Mouse (Mus musculus) CH12.LX (cell line): ENCODE data around the gene Mpv17l2.

Experiments
- CHD1 ChIP-seq: IDR thresholded peaks from 2 replicates; pipeline ENCODE4 v1.6.1; 2012; ENCODE audit warnings: low read depth, low read length, improper control_type of control experiment, inconsistent platforms
- CTCF ChIP-seq, 2 experiments: IDR thresholded peaks in 1 of 2; conservative IDR thresholded peaks in 1 of 2; 2 replicates each; pipeline ENCODE4 v1.5.1; 2011 to 2012; ENCODE audit warnings: low read depth in 2 of 2, low read length in 2 of 2, improper control_type of control experiment in 1 of 2, inconsistent platforms in 1 of 2, mild to moderate bottlenecking in 1 of 2, moderate library complexity in 1 of 2
- ELF1 ChIP-seq: IDR thresholded peaks from 2 replicates; pipeline ENCODE4 v1.6.1; 2014; ENCODE audit warnings: low read depth, mild to moderate bottlenecking, inconsistent platforms, low read length, improper control_type of control experiment
- EP300 ChIP-seq: IDR thresholded peaks from 2 replicates; pipeline ENCODE4 v1.6.1; 2011; ENCODE audit warnings: low read length, improper control_type of control experiment
- HCFC1 ChIP-seq: IDR thresholded peaks from 2 replicates; pipeline ENCODE4 v1.6.1; 2012; ENCODE audit warnings: low read depth, mild to moderate bottlenecking, inconsistent platforms, low read length, improper control_type of control experiment
- MAX ChIP-seq: IDR thresholded peaks from 2 replicates; pipeline ENCODE4 v1.6.1; 2011; ENCODE audit warnings: low read length, improper control_type of control experiment
- MYC ChIP-seq: IDR thresholded peaks from 2 replicates; pipeline ENCODE4 v1.6.1; 2011; ENCODE audit warnings: low read depth, mild to moderate bottlenecking, improper control_type of control experiment, low read length
- PAX5 ChIP-seq: IDR thresholded peaks from 2 replicates; pipeline ENCODE4 v1.6.1; 2012; ENCODE audit warnings: low read length, inconsistent platforms, mixed read lengths
- POLR2A ChIP-seq: IDR thresholded peaks from 2 replicates; pipeline ENCODE4 v1.6.1; 2011; ENCODE audit warnings: low read depth, mild to moderate bottlenecking, improper control_type of control experiment, low read length
- SMC3 ChIP-seq: IDR thresholded peaks from 2 replicates; pipeline ENCODE4 v1.6.1; 2011; ENCODE audit warnings: low read depth, low read length, improper control_type of control experiment
- USF1 ChIP-seq: IDR thresholded peaks from 2 replicates; pipeline ENCODE4 v1.6.1; 2014; ENCODE audit warnings: low read depth, mild to moderate bottlenecking, inconsistent platforms, low read length, improper control_type of control experiment
- ZC3H11A ChIP-seq: IDR thresholded peaks from 2 replicates; pipeline ENCODE4 v1.6.1; 2012; ENCODE audit warnings: low read depth, mild to moderate bottlenecking, inconsistent platforms, low read length, improper control_type of control experiment
- ZKSCAN1 ChIP-seq: IDR thresholded peaks from 2 replicates; pipeline ENCODE4 v1.6.1; 2012; ENCODE audit warnings: low read depth, inconsistent platforms, low read length, improper control_type of control experiment, borderline replicate concordance
- ZNF384 ChIP-seq: IDR thresholded peaks from 2 replicates; pipeline ENCODE4 v1.6.1; 2012; ENCODE audit warnings: low read depth, low read length, improper control_type of control experiment, inconsistent platforms

GRCm38 (mm10) chr8:70720739-70721138 lies 40.0 kb downstream of the Mpv17l2 start:
- peak; percentile 39; the same call in 1 of the 2 replicates for TF ChIP-seq MAX
- peak; percentile 77 to 95 for TF ChIP-seq CTCF (conservative IDR thresholded peaks at IDR 0.05 in 1 of 2, IDR thresholded peaks at IDR 0.05 in 1 of 2; ENCODE audit: low read depth in 2 of 2, low read length in 2 of 2)
- TF ChIP-seq EP300, result no peak
- TF ChIP-seq POLR2A, result no peak
- no peak for TF ChIP-seq ELF1
- peak; percentile 99 for TF ChIP-seq SMC3
- TF ChIP-seq ZKSCAN1, result no peak
- TF ChIP-seq CHD1, result no peak
- no peak for TF ChIP-seq USF1
- no peak for TF ChIP-seq ZNF384
- peak; percentile 96 for TF ChIP-seq ZC3H11A
- TF ChIP-seq HCFC1, result no peak
- no peak for TF ChIP-seq PAX5
- TF ChIP-seq MYC, result peak; percentile 69; the same call in 1 of the 2 replicates
